Mouse (Mus musculus): ENCODE measurements around the gene Defb19. TPM values are rescaled to one million over a fixed set of nuclear protein-coding genes. Genes with fewer than 3 reads are reported as not detected.

The Defb19 gene
- polyA plus RNA-seq, 1 experiment from 2014 or later = not detected

- H3K27ac ChIP-seq (replicated peaks) = no peak overlapping the region
- no peak overlapping the region for H3K4me2 ChIP-seq (replicated peaks)
- no peak overlapping the region for H3K4me3 ChIP-seq
- H3K4me1 ChIP-seq = no peaks in the 10 kb centered on the region
- ATAC-seq (replicated peaks) = no peak
- 92% methylated on average over 8 of the region's 8 CpGs for WGBS
- no peaks in the 10 kb centered on the region for H3K9me3 ChIP-seq
- no peak overlapping the region for H3K9ac ChIP-seq (replicated peaks)
- no peaks in the 10 kb centered on the region for H3K27me3 ChIP-seq
- no peaks in the 10 kb centered on the region for H3K36me3 ChIP-seq
These were observed 6.6 kb downstream of the Defb19 start for GRCm38 (mm10) chr2:152573484-152573883.

- Histone ChIP-seq H3K4me1 (no peaks in the 10 kb centered on the region), H3K4me3 (no peak within 1 kb of the TSS), H3K9me3 (no peaks in the 10 kb centered on the region), H3K27me3 (no peaks in the 10 kb centered on the region), H3K27ac (replicated peaks) (no peak within 1 kb of the TSS), H3K4me2 (replicated peaks) (no peak within 1 kb of the TSS), H3K9ac (replicated peaks) (no peak within 1 kb of the TSS), H3K36me3 (no peaks in the 10 kb centered on the region)
- no peak for ATAC-seq (replicated peaks)
- 63% methylated on average over 11 of the region's 11 CpGs for WGBS
These were observed 7.9 kb downstream of the Defb19 start, which contains the start of gene Defb21 for GRCm38 (mm10) chr2:152572114-152572794. Defb21 (plus strand) TSS chr2:152572744.

GRCm38 (mm10) chr2:152570313-152570712 lies 9.8 kb downstream of the Defb19 start:
- Histone ChIP-seq H3K27ac (replicated peaks) (no peak overlapping the region), H3K4me1 (no peaks in the 10 kb centered on the region), H3K36me3 (no peaks in the 10 kb centered on the region), H3K4me2 (replicated peaks) (no peak overlapping the region), H3K9me3 (no peaks in the 10 kb centered on the region), H3K4me3 (no peak overlapping the region), H3K9ac (replicated peaks) (no peak overlapping the region), H3K27me3 (no peaks in the 10 kb centered on the region)
- WGBS = 86% methylated on average over 6 of the region's 6 CpGs
- no peak for ATAC-seq (replicated peaks)

- Histone ChIP-seq H3K4me3 (no peak overlapping the region), H3K27ac (replicated peaks) (no peak overlapping the region), H3K4me2 (replicated peaks) (no peak overlapping the region), H3K9me3 (no peaks in the 10 kb centered on the region), H3K9ac (replicated peaks) (no peak overlapping the region), H3K4me1 (no peaks in the 10 kb centered on the region), H3K27me3 (no peaks in the 10 kb centered on the region), H3K36me3 (no peaks in the 10 kb centered on the region)
- 78% methylated on average over 4 of the region's 4 CpGs for WGBS
- ATAC-seq (replicated peaks) = no peak
These were observed 10.2 kb downstream of the Defb19 start for GRCm38 (mm10) chr2:152569881-152570280.

- Histone ChIP-seq H3K36me3 (no peaks in the 10 kb centered on the region), H3K4me1 (no peaks in the 10 kb centered on the region), H3K4me2 (replicated peaks) (no peak within 1 kb of the TSS), H3K9ac (replicated peaks) (no peak within 1 kb of the TSS), H3K4me3 (no peak within 1 kb of the TSS), H3K9me3 (no peaks in the 10 kb centered on the region), H3K27ac (replicated peaks) (no peak within 1 kb of the TSS), H3K27me3 (no peaks in the 10 kb centered on the region)
- WGBS = 83% methylated on average over 5 of the region's 5 CpGs
- ATAC-seq (replicated peaks) = no peak
These were observed 11.1 kb downstream of the Defb19 start, which contains the start of gene Gm17416 for GRCm38 (mm10) chr2:152569038-152569437. Gm17416 (plus strand) TSS chr2:152569338.

- WGBS = 89% methylated on average over 7 of the region's 7 CpGs
- no peaks in the 10 kb centered on the region for H3K36me3 ChIP-seq
- H3K4me3 ChIP-seq = no peak overlapping the region
- H3K4me1 ChIP-seq = no peaks in the 10 kb centered on the region
- no peak overlapping the region for H3K9ac ChIP-seq (replicated peaks)
- no peak for ATAC-seq (replicated peaks)
- H3K4me2 ChIP-seq (replicated peaks) = no peak overlapping the region
- H3K9me3 ChIP-seq = no peaks in the 10 kb centered on the region
- no peaks in the 10 kb centered on the region for H3K27me3 ChIP-seq
- H3K27ac ChIP-seq (replicated peaks) = no peak overlapping the region
These were observed 23.5 kb downstream of the Defb19 start for GRCm38 (mm10) chr2:152556655-152557054.

- Histone ChIP-seq H3K4me1 (no peaks in the 10 kb centered on the region), H3K4me3 (no peak overlapping the region), H3K36me3 (no peaks in the 10 kb centered on the region), H3K27me3 (no peaks in the 10 kb centered on the region), H3K27ac (replicated peaks) (no peak overlapping the region), H3K9ac (replicated peaks) (no peak overlapping the region), H3K4me2 (replicated peaks) (peak overlapping the region; percentile 32), H3K9me3 (no peaks in the 10 kb centered on the region)
- 14% methylated on average over 16 of the region's 16 CpGs for WGBS
- ATAC-seq (replicated peaks) = no peak
These were observed 26.2 kb downstream of the Defb19 start for GRCm38 (mm10) chr2:152553774-152554423.

- no peak for ATAC-seq (replicated peaks)
- no peak overlapping the region for H3K4me3 ChIP-seq
- no peak overlapping the region for H3K9ac ChIP-seq (replicated peaks)
- no peak overlapping the region for H3K4me2 ChIP-seq (replicated peaks)
- H3K27ac ChIP-seq (replicated peaks) = no peak overlapping the region
- no peaks in the 10 kb centered on the region for H3K27me3 ChIP-seq
- H3K9me3 ChIP-seq = no peaks in the 10 kb centered on the region
- H3K36me3 ChIP-seq = no peaks in the 10 kb centered on the region
- 82% methylated on average over 5 of the region's 5 CpGs for WGBS
- no peaks in the 10 kb centered on the region for H3K4me1 ChIP-seq
These were observed 32.0 kb downstream of the Defb19 start for GRCm38 (mm10) chr2:152548124-152548523.

GRCm38 (mm10) chr2:152544691-152545090 lies 35.4 kb downstream of the Defb19 start:
- Histone ChIP-seq H3K4me2 (replicated peaks) (no peak overlapping the region), H3K4me3 (no peak overlapping the region), H3K9me3 (no peaks in the 10 kb centered on the region), H3K9ac (replicated peaks) (no peak overlapping the region), H3K36me3 (no peaks in the 10 kb centered on the region), H3K4me1 (no peaks in the 10 kb centered on the region), H3K27ac (replicated peaks) (no peak overlapping the region), H3K27me3 (no peaks in the 10 kb centered on the region)
- 17% methylated on average over 4 of the region's 4 CpGs for WGBS
- ATAC-seq (replicated peaks) = peak; percentile 74

- WGBS = 79% methylated on average over 4 of the region's 4 CpGs
- Histone ChIP-seq H3K4me1 (no peaks in the 10 kb centered on the region), H3K9me3 (no peaks in the 10 kb centered on the region), H3K4me2 (replicated peaks) (no peak overlapping the region), H3K4me3 (no peak overlapping the region), H3K36me3 (no peaks in the 10 kb centered on the region), H3K27me3 (no peaks in the 10 kb centered on the region), H3K27ac (replicated peaks) (no peak overlapping the region), H3K9ac (replicated peaks) (no peak overlapping the region)
- no peak for ATAC-seq (replicated peaks)
These were observed 36.6 kb downstream of the Defb19 start for GRCm38 (mm10) chr2:152543478-152543877.

GRCm38 (mm10) chr2:152542897-152543296 lies 37.2 kb downstream of the Defb19 start:
- Histone ChIP-seq H3K4me1 (no peaks in the 10 kb centered on the region), H3K9me3 (no peaks in the 10 kb centered on the region), H3K4me2 (replicated peaks) (no peak overlapping the region), H3K27ac (replicated peaks) (no peak overlapping the region), H3K36me3 (no peaks in the 10 kb centered on the region), H3K4me3 (no peak overlapping the region), H3K9ac (replicated peaks) (no peak overlapping the region), H3K27me3 (no peaks in the 10 kb centered on the region)
- WGBS = 86% methylated on average over 2 of the region's 2 CpGs
- no peak for ATAC-seq (replicated peaks)

GRCm38 (mm10) chr2:152541979-152542378 lies 38.1 kb downstream of the Defb19 start:
- no peak overlapping the region for H3K9ac ChIP-seq (replicated peaks)
- no peak overlapping the region for H3K27ac ChIP-seq (replicated peaks)
- no peaks in the 10 kb centered on the region for H3K27me3 ChIP-seq
- H3K4me3 ChIP-seq = no peak overlapping the region
- no peaks in the 10 kb centered on the region for H3K4me1 ChIP-seq
- whole genome bisulfite sequencing = 90% methylated on average over 9 of the region's 9 CpGs
- no peaks in the 10 kb centered on the region for H3K9me3 ChIP-seq
- ATAC-seq (replicated peaks) = no peak
- no peak overlapping the region for H3K4me2 ChIP-seq (replicated peaks)
- H3K36me3 ChIP-seq = no peaks in the 10 kb centered on the region
